Comparison of ENCODE assay signal across 8 mouse cellular contexts in the genomic region with DNA sequence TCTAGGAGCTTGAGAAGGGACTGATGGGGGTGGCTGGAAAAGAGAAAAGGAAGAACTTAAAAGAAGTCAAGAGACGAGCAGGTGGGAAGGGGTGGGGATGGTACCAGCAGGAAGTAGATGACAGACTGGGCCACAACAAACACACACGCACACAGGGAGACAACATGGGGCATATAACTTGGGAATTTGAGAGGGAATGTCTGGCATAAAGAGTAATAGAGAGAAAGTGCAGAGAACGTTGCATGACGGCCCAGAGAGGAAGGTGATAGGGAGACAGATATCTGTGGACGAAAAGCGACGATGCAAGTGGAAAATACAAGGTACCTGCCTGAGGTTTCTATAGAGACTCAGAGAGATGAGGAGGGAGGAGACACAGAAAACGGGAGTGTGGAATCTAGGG. TPM values are rescaled to one million over a fixed set of nuclear protein-coding genes. Genes with fewer than 3 reads are reported as not detected.
DNase-seq lines count a peak whose midpoint lies in the region; ATAC-seq and TF ChIP-seq lines count a peak whose summit lies in the region.

No protein-coding gene starts in this region.

- WGBS in kidney, adult 2 months, result 0% methylated on average over 8 of the region's 8 CpGs
- 5% methylated on average over 8 of the region's 8 CpGs for WGBS in hindbrain, embryonic 10.5 days
- 5% methylated on average over 8 of the region's 8 CpGs for WGBS in midbrain, embryonic 11.5 days

- H3K4me1 ChIP-seq in kidney, adult 2 months (ENCODE audit: control insufficient read depth, insufficient read depth, low read length), result peaks cover 39% of the 10 kb centered on the region
- H3K4me1 ChIP-seq in MEL (ENCODE audit: control insufficient read depth in 1 of 2, insufficient read depth in 2 of 2, low read length in 2 of 2), result peaks cover 7 to 10% of the 10 kb centered on the region in 2 experiments; a peak in 3 of 4 replicates
- peaks cover 60% of the 10 kb centered on the region for H3K4me1 ChIP-seq in hindbrain, embryonic 10.5 days (replicated peaks)
- H3K4me1 ChIP-seq in midbrain, embryonic 11.5 days (ENCODE audit: control insufficient read depth, insufficient read depth, low read length), result peaks cover 38% of the 10 kb centered on the region

- H3K27ac ChIP-seq in kidney, adult 2 months (ENCODE audit: insufficient read depth, low read depth, low read length), result peak overlapping the region; percentile 97
- H3K27ac ChIP-seq in MEL (ENCODE audit: control insufficient read depth, low read depth, low read length), result peak overlapping the region; percentile 66
- peak overlapping the region; percentile 99 for H3K27ac ChIP-seq in hindbrain, embryonic 10.5 days
- H3K27ac ChIP-seq in midbrain, embryonic 11.5 days (ENCODE audit: low read depth, low read length), result peak overlapping the region; percentile 97

- TF ChIP-seq RAD21 in MEL (IDR thresholded peaks at IDR 0.05; ENCODE audit: low read depth, low read length), result no peak

- no peak for TF ChIP-seq CTCF in kidney, adult 2 months (conservative IDR thresholded peaks at IDR 0.05; ENCODE audit: insufficient read depth, insufficient read length, low read depth, low read length)
- TF ChIP-seq CTCF in MEL (IDR thresholded peaks at IDR 0.05 in 2 of 3, conservative IDR thresholded peaks at IDR 0.05 in 1 of 3; ENCODE audit: control insufficient read depth in 1 of 3, insufficient read depth in 1 of 3, low read depth in 2 of 3, low read length in 3 of 3, poor library complexity in 1 of 3, severe bottlenecking in 1 of 3), result no peak

- peaks cover 11% of the 10 kb centered on the region for H3K79me2 ChIP-seq in MEL (ENCODE audit: control insufficient read depth, insufficient read depth, low read length, poor library complexity)

- H3K4me3 ChIP-seq in kidney, adult 2 months (ENCODE audit: insufficient read depth, low read depth, low read length), result peak overlapping the region; percentile 93
- peak overlapping the region; percentile 90 to 94 for H3K4me3 ChIP-seq in MEL (ENCODE audit: control insufficient read depth in 1 of 2, insufficient read depth in 1 of 2, low read depth in 2 of 2, low read length in 2 of 2)
- peak overlapping the region; percentile 69 for H3K4me3 ChIP-seq in hindbrain, embryonic 10.5 days
- peak overlapping the region; percentile 78 for H3K4me3 ChIP-seq in midbrain, embryonic 11.5 days (ENCODE audit: low read depth, low read length)

- no peak for TF ChIP-seq EP300 in MEL (IDR thresholded peaks at IDR 0.05; ENCODE audit: low read depth in 1 of 2, low read length in 2 of 2)

- no peaks in the 10 kb centered on the region for H3K9me3 ChIP-seq in MEL (replicated peaks; ENCODE audit: insufficient read depth, low read length)
- no peaks in the 10 kb centered on the region for H3K9me3 ChIP-seq in hindbrain, embryonic 10.5 days
- H3K9me3 ChIP-seq in midbrain, embryonic 11.5 days (ENCODE audit: control insufficient read depth, low read length), result no peaks in the 10 kb centered on the region

- peak overlapping the region; percentile 90 for H3K9ac ChIP-seq in MEL (ENCODE audit: control insufficient read depth, low read depth, low read length, poor library complexity, severe bottlenecking)
- peak overlapping the region; percentile 86 for H3K9ac ChIP-seq in midbrain, embryonic 11.5 days (ENCODE audit: low read length)

- ATAC-seq in midbrain, embryonic 11.5 days (ENCODE audit: low FRiP score), result no peak
- no peak for ATAC-seq in megakaryocyte-erythroid progenitor cell, adult 5-6 weeks (replicated peaks; ENCODE audit: low FRiP score, low TSS enrichment, poor library complexity, severe bottlenecking)

- H3K4me2 ChIP-seq in midbrain, embryonic 11.5 days, result peak overlapping the region; percentile 79

- intact Hi-C loops in left cerebral cortex, postnatal 25 days (cut with DNase I), result loop anchor here (5.0 kb wide), 1 partner anchor 62 kb away; the partner anchor contains the start of gene Itpkc

- no peaks in the 10 kb centered on the region; the same call in 1 of the 2 replicates for H3K36me3 ChIP-seq in kidney, adult 2 months (ENCODE audit: control insufficient read depth, insufficient read depth, low read length)
- peaks cover 0 to 3% of the 10 kb centered on the region in 2 experiments; a peak in 1 of 4 replicates for H3K36me3 ChIP-seq in MEL (ENCODE audit: control insufficient read depth in 1 of 2, insufficient read depth in 2 of 2, low read length in 2 of 2)
- peaks cover 54% of the 10 kb centered on the region for H3K36me3 ChIP-seq in hindbrain, embryonic 10.5 days
- peaks cover 5% of the 10 kb centered on the region; the same call in 1 of the 2 replicates for H3K36me3 ChIP-seq in midbrain, embryonic 11.5 days (ENCODE audit: control insufficient read depth, insufficient read depth, low read length)

- TF ChIP-seq POLR2A in kidney, adult 2 months (IDR thresholded peaks at IDR 0.05; ENCODE audit: low read depth, low read length), result no peak
- no peak for TF ChIP-seq POLR2A in MEL (IDR thresholded peaks at IDR 0.05; ENCODE audit: control insufficient read depth in 1 of 2, insufficient read depth in 1 of 2, low read depth in 1 of 2, low read length in 2 of 2, poor library complexity in 1 of 2)

- no peak for DNase-seq in kidney, adult 2 months
- no peak for DNase-seq in kidney, postnatal 25 days
- no peak for DNase-seq in MEL (ENCODE audit: low read depth, low spot score)
- peak; percentile 23 for DNase-seq in hindbrain, embryonic 10.5 days (ENCODE audit: low spot score)
- no peak for DNase-seq in midbrain, embryonic 11.5 days (ENCODE audit: low spot score, missing footprints)
- no peak for DNase-seq in urinary bladder, postnatal 10 days (ENCODE audit: low spot score)
- DNase-seq in left cerebral cortex, postnatal 25 days (ENCODE audit: low spot score in 2 of 2), result no peak

- no peaks in the 10 kb centered on the region for H3K27me3 ChIP-seq in kidney, adult 2 months (replicated peaks; ENCODE audit: control insufficient read depth, insufficient read depth, low read length)
- no peaks in the 10 kb centered on the region for H3K27me3 ChIP-seq in MEL (ENCODE audit: control insufficient read depth in 1 of 2, insufficient read depth in 2 of 2, low read length in 2 of 2)
- no peaks in the 10 kb centered on the region for H3K27me3 ChIP-seq in hindbrain, embryonic 10.5 days (ENCODE audit: insufficient read depth, poor library complexity, severe bottlenecking)
- H3K27me3 ChIP-seq in midbrain, embryonic 11.5 days (ENCODE audit: control insufficient read depth, insufficient read depth, low read length), result no peaks in the 10 kb centered on the region

RNA-seq across cellular contexts. Expression of gene Egln2, which starts 0.9 kb away (rescaled TPM):
- 84.9 and 93.7 TPM in 2 replicates for polyA plus RNA-seq in kidney, adult 2 months (2012; rRNA removed)
- total RNA-seq in MEL (2012; rRNA removed), result 61.8 and 69.5 TPM in 2 replicates
- polyA plus RNA-seq in MEL (2012; ENCODE audit: insufficient read depth in 1 of 2, insufficient read length in 2 of 2, low read depth in 1 of 2, low replicate concordance in 2 of 2, missing spikeins in 1 of 2), result 10 to 100 TPM in 1 of 2 experiments, not detected in 1; 80.1 TPM
- polyA plus RNA-seq in hindbrain, embryonic 10.5 days (2016; fragmentation: Nextera tagmentation; extraction: Ambion mirVana), result 81.2 and 97.4 TPM in 2 replicates
- 36.4 and 43.5 TPM in 2 replicates for polyA plus RNA-seq in midbrain, embryonic 11.5 days (2014; fragmentation: Nextera tagmentation; extraction: Ambion mirVana)
- 100 to 1,000 TPM in 1 of 2 experiments, 10 to 100 TPM in 1; 98.1 to 101 TPM for total RNA-seq in left cerebral cortex, postnatal 25 days (2021)
- 23.6 and 24.3 TPM in 2 replicates for total RNA-seq in megakaryocyte-erythroid progenitor cell, adult 5-6 weeks (2014; fragmentation: Nextera tagmentation)
- 19.5 and 22.1 TPM in 2 replicates for total RNA-seq in megakaryocyte-erythroid progenitor cell, adult 5-6 weeks (2017)

RNA-seq across cellular contexts. Expression of gene Cyp2t4, which starts 12.2 kb away (rescaled TPM):
- not detected in 2 replicates for polyA plus RNA-seq in kidney, adult 2 months (2012; rRNA removed)
- not detected in 2 replicates for total RNA-seq in MEL (2012; rRNA removed)
- polyA plus RNA-seq in MEL (2012; ENCODE audit: insufficient read depth in 1 of 2, insufficient read length in 2 of 2, low read depth in 1 of 2, low replicate concordance in 2 of 2, missing spikeins in 1 of 2), result under 1 TPM in 1 of 2 experiments, not detected in 1; 0.28 TPM
- polyA plus RNA-seq in hindbrain, embryonic 10.5 days (2016; fragmentation: Nextera tagmentation; extraction: Ambion mirVana), result 0.10 TPM in 1 of 2 replicates, not detected in the other
- polyA plus RNA-seq in midbrain, embryonic 11.5 days (2014; fragmentation: Nextera tagmentation; extraction: Ambion mirVana), result 0.11 and 0.19 TPM in 2 replicates
- total RNA-seq in left cerebral cortex, postnatal 25 days (2021), result not detected
- not detected in 2 replicates for total RNA-seq in megakaryocyte-erythroid progenitor cell, adult 5-6 weeks (2014; fragmentation: Nextera tagmentation)
- not detected in 2 replicates for total RNA-seq in megakaryocyte-erythroid progenitor cell, adult 5-6 weeks (2017)

RNA-seq across cellular contexts. Expression of gene Rab4b, which starts 13.0 kb away (rescaled TPM):
- 55.9 and 57.4 TPM in 2 replicates for polyA plus RNA-seq in kidney, adult 2 months (2012; rRNA removed)
- total RNA-seq in MEL (2012; rRNA removed), result 6.7 and 9.7 TPM in 2 replicates
- 10 to 100 TPM in 1 of 2 experiments, not detected in 1; 32.6 TPM for polyA plus RNA-seq in MEL (2012; ENCODE audit: insufficient read depth in 1 of 2, insufficient read length in 2 of 2, low read depth in 1 of 2, low replicate concordance in 2 of 2, missing spikeins in 1 of 2)
- 66.0 and 92.2 TPM in 2 replicates for polyA plus RNA-seq in hindbrain, embryonic 10.5 days (2016; fragmentation: Nextera tagmentation; extraction: Ambion mirVana)
- polyA plus RNA-seq in midbrain, embryonic 11.5 days (2014; fragmentation: Nextera tagmentation; extraction: Ambion mirVana), result 57.4 and 59.1 TPM in 2 replicates
- total RNA-seq in left cerebral cortex, postnatal 25 days (2021), result 10 to 100 TPM; 85.3 to 91.2 TPM
- total RNA-seq in megakaryocyte-erythroid progenitor cell, adult 5-6 weeks (2014; fragmentation: Nextera tagmentation), result 16.2 and 30.1 TPM in 2 replicates
- 3.0 and 7.5 TPM in 2 replicates for total RNA-seq in megakaryocyte-erythroid progenitor cell, adult 5-6 weeks (2017)

RNA-seq across cellular contexts. Expression of gene Gm21983, which starts 15.2 kb away (rescaled TPM):
- polyA plus RNA-seq in kidney, adult 2 months (2012; rRNA removed), result not detected in 2 replicates
- not detected in 2 replicates for total RNA-seq in MEL (2012; rRNA removed)
- under 1 TPM in 1 of 2 experiments, not detected in 1; 0.22 TPM for polyA plus RNA-seq in MEL (2012; ENCODE audit: insufficient read depth in 1 of 2, insufficient read length in 2 of 2, low read depth in 1 of 2, low replicate concordance in 2 of 2, missing spikeins in 1 of 2)
- 0.20 TPM in 1 of 2 replicates, not detected in the other for polyA plus RNA-seq in hindbrain, embryonic 10.5 days (2016; fragmentation: Nextera tagmentation; extraction: Ambion mirVana)
- polyA plus RNA-seq in midbrain, embryonic 11.5 days (2014; fragmentation: Nextera tagmentation; extraction: Ambion mirVana), result not detected in 2 replicates
- not detected for total RNA-seq in left cerebral cortex, postnatal 25 days (2021)
- not detected in 2 replicates for total RNA-seq in megakaryocyte-erythroid progenitor cell, adult 5-6 weeks (2014; fragmentation: Nextera tagmentation)
- not detected in 2 replicates for total RNA-seq in megakaryocyte-erythroid progenitor cell, adult 5-6 weeks (2017)

RNA-seq across cellular contexts. Expression of gene Mia, which starts 15.3 kb away (rescaled TPM):
- polyA plus RNA-seq in kidney, adult 2 months (2012; rRNA removed), result 6.4 and 7.7 TPM in 2 replicates
- 2.0 and 2.1 TPM in 2 replicates for total RNA-seq in MEL (2012; rRNA removed)
- 1 to 10 TPM in 1 of 2 experiments, not detected in 1; 2.8 TPM for polyA plus RNA-seq in MEL (2012; ENCODE audit: insufficient read depth in 1 of 2, insufficient read length in 2 of 2, low read depth in 1 of 2, low replicate concordance in 2 of 2, missing spikeins in 1 of 2)
- 1.2 and 2.2 TPM in 2 replicates for polyA plus RNA-seq in hindbrain, embryonic 10.5 days (2016; fragmentation: Nextera tagmentation; extraction: Ambion mirVana)
- 0.93 and 1.4 TPM in 2 replicates for polyA plus RNA-seq in midbrain, embryonic 11.5 days (2014; fragmentation: Nextera tagmentation; extraction: Ambion mirVana)
- total RNA-seq in left cerebral cortex, postnatal 25 days (2021), result 1 to 10 TPM in 1 of 2 experiments, under 1 TPM in 1; 0.62 to 1.7 TPM
- not detected in 2 replicates for total RNA-seq in megakaryocyte-erythroid progenitor cell, adult 5-6 weeks (2014; fragmentation: Nextera tagmentation)
- total RNA-seq in megakaryocyte-erythroid progenitor cell, adult 5-6 weeks (2017), result not detected in 2 replicates
